16 mouse cellular contexts compared by ENCODE assay signal in the genomic region with DNA sequence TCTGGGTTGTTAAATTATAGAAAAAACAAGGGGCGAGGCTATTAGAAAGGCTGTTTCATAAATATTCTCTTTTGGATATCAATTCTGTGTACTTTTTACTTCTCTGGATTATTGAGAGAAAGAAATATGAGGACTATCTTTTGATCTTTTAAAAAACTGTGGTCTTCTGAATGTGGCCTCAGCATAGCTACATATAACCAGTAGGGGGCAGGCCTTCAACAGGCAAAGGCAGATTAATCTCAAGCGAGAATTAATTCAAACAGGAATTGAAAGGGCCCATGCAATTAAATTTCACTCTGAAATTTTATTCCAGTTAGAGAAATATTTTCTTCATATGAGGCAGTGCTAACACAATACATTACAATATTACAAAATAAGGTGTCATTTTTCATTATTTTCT.
DNase-seq lines count a peak whose midpoint lies in the region; ATAC-seq and TF ChIP-seq lines count a peak whose summit lies in the region.
"Had no signal": no experiment of that assay in that cellular context is flagged by ENCODE, and none has a peak within 500 bp of the region (broad histone marks: within the 10 kb centered on the region; RNA-seq: fewer than 3 reads in every experiment).

No protein-coding gene starts in this region.

- H3K9me3 ChIP-seq in hindbrain, postnatal 0 days (ENCODE audit: low read length) = no peaks in the 10 kb centered on the region
- H3K9me3 ChIP-seq in hindbrain, embryonic 14.5 days (ENCODE audit: control insufficient read depth, low read length) = no peaks in the 10 kb centered on the region
- H3K9me3 ChIP-seq in midbrain, embryonic 14.5 days (ENCODE audit: control insufficient read depth, low read length) = no peaks in the 10 kb centered on the region
- no peaks in the 10 kb centered on the region for H3K9me3 ChIP-seq in midbrain, embryonic 15.5 days
- H3K9me3 ChIP-seq: embryonic facial prominence, embryonic 13.5 days; heart, embryonic 15.5 days; hindbrain, embryonic 12.5 days had no signal

- CTCF ChIA-PET in Patski (lab: Charles Lee) = no interaction called here

- no peak overlapping the region for H3K4me2 ChIP-seq in hindbrain, postnatal 0 days (ENCODE audit: low read depth, low read length)
- no peak overlapping the region for H3K4me2 ChIP-seq in hindbrain, embryonic 14.5 days (replicated peaks)
- no peak overlapping the region for H3K4me2 ChIP-seq in midbrain, embryonic 14.5 days (ENCODE audit: low read length)
- H3K4me2 ChIP-seq in midbrain, embryonic 15.5 days = no peak overlapping the region
- H3K4me2 ChIP-seq: embryonic facial prominence, embryonic 13.5 days; heart, embryonic 15.5 days; hindbrain, embryonic 12.5 days; midbrain, embryonic 11.5 days had no signal

- no peak for DNase-seq in hindbrain, postnatal 0 days (ENCODE audit: low spot score)
- no peak for DNase-seq in hindbrain, embryonic 14.5 days (ENCODE audit: low spot score)
- peak; percentile 5 for DNase-seq in midbrain, embryonic 14.5 days
- no peak for DNase-seq in Patski (ENCODE audit: low read depth, low spot score)
- no peak for DNase-seq in kidney, adult 8-10 months
- DNase-seq: adrenal gland, postnatal 10 days; cerebellum, adult 9-11 months; lung, postnatal 14 days; thymus, postnatal 36 days had no signal

- H3K27me3 ChIP-seq in hindbrain, postnatal 0 days (ENCODE audit: insufficient read depth, low read length) = no peaks in the 10 kb centered on the region
- H3K27me3 ChIP-seq in hindbrain, embryonic 14.5 days (ENCODE audit: control insufficient read depth, insufficient read depth, low read length) = no peaks in the 10 kb centered on the region
- no peaks in the 10 kb centered on the region for H3K27me3 ChIP-seq in midbrain, embryonic 14.5 days (ENCODE audit: control insufficient read depth, insufficient read depth, low read length)
- H3K27me3 ChIP-seq in midbrain, embryonic 15.5 days (replicated peaks) = no peaks in the 10 kb centered on the region
- H3K27me3 ChIP-seq in Patski = no peaks in the 10 kb centered on the region
- H3K27me3 ChIP-seq: embryonic facial prominence, embryonic 13.5 days; heart, embryonic 15.5 days; hindbrain, embryonic 12.5 days had no signal

- H3K27ac ChIP-seq in hindbrain, postnatal 0 days = no peak overlapping the region
- no peak overlapping the region for H3K27ac ChIP-seq in hindbrain, embryonic 14.5 days
- no peak overlapping the region for H3K27ac ChIP-seq in midbrain, embryonic 14.5 days (replicated peaks; ENCODE audit: low read depth, low read length)
- H3K27ac ChIP-seq in midbrain, embryonic 15.5 days = no peak overlapping the region
- H3K27ac ChIP-seq: embryonic facial prominence, embryonic 13.5 days; heart, embryonic 15.5 days; hindbrain, embryonic 12.5 days had no signal

- POLR2A ChIA-PET in Patski (lab: Charles Lee) = no interaction called here

- H3K4me1 ChIP-seq in hindbrain, postnatal 0 days (ENCODE audit: insufficient read depth, low read length) = no peaks in the 10 kb centered on the region
- H3K4me1 ChIP-seq in hindbrain, embryonic 14.5 days (replicated peaks; ENCODE audit: control insufficient read depth, insufficient read depth, low read length) = no peaks in the 10 kb centered on the region
- no peaks in the 10 kb centered on the region for H3K4me1 ChIP-seq in midbrain, embryonic 14.5 days (ENCODE audit: control insufficient read depth, insufficient read depth, low read length)
- H3K4me1 ChIP-seq in midbrain, embryonic 15.5 days = no peaks in the 10 kb centered on the region
- H3K4me1 ChIP-seq: embryonic facial prominence, embryonic 13.5 days; heart, embryonic 15.5 days; hindbrain, embryonic 12.5 days had no signal

- ATAC-seq in hindbrain, postnatal 0 days = no peak
- ATAC-seq in hindbrain, embryonic 14.5 days (ENCODE audit: low FRiP score) = no peak
- ATAC-seq in midbrain, embryonic 14.5 days (ENCODE audit: low FRiP score, low TSS enrichment) = no peak
- no peak for ATAC-seq in midbrain, embryonic 15.5 days (replicated peaks)
- ATAC-seq in Patski = no peak
- peak; percentile 46; the same call in 1 of the 2 replicates for ATAC-seq in megakaryocyte progenitor cell, adult 5-6 weeks (replicated peaks; ENCODE audit: poor library complexity)
- no peak for ATAC-seq in inflammation-experienced regulatory T-cells, adult 6 months

- TF ChIP-seq CTCF in hindbrain, postnatal 0 days (IDR thresholded peaks at IDR 0.05; ENCODE audit: low read depth) = peak; percentile 24; the same call in 1 of the 2 replicates
- peak; percentile 16 for TF ChIP-seq CTCF in Patski (IDR thresholded peaks at IDR 0.05)

- in situ Hi-C loops in Patski (cut with MboI; ENCODE audit: low pct_unique_long_range_greater_than_20kb) = no loop called here

- H3K36me3 ChIP-seq in hindbrain, postnatal 0 days (ENCODE audit: insufficient read depth, low read length) = no peaks in the 10 kb centered on the region
- no peaks in the 10 kb centered on the region for H3K36me3 ChIP-seq in hindbrain, embryonic 14.5 days (replicated peaks; ENCODE audit: control insufficient read depth, insufficient read depth)
- H3K36me3 ChIP-seq in midbrain, embryonic 14.5 days (ENCODE audit: control insufficient read depth, insufficient read depth, low read length) = no peaks in the 10 kb centered on the region
- no peaks in the 10 kb centered on the region for H3K36me3 ChIP-seq in midbrain, embryonic 15.5 days (replicated peaks)
- H3K36me3 ChIP-seq: embryonic facial prominence, embryonic 13.5 days; heart, embryonic 15.5 days; hindbrain, embryonic 12.5 days had no signal

- H3K9ac ChIP-seq in hindbrain, postnatal 0 days (replicated peaks; ENCODE audit: low read length) = no peak overlapping the region
- no peak overlapping the region for H3K9ac ChIP-seq in hindbrain, embryonic 14.5 days
- no peak overlapping the region for H3K9ac ChIP-seq in midbrain, embryonic 14.5 days (replicated peaks; ENCODE audit: low read length)
- H3K9ac ChIP-seq in midbrain, embryonic 15.5 days = no peak overlapping the region
- H3K9ac ChIP-seq: embryonic facial prominence, embryonic 13.5 days; heart, embryonic 15.5 days; hindbrain, embryonic 12.5 days had no signal

- H3K4me3 ChIP-seq in hindbrain, postnatal 0 days (ENCODE audit: low read length) = no peak overlapping the region
- H3K4me3 ChIP-seq in hindbrain, embryonic 14.5 days (replicated peaks; ENCODE audit: low read length) = no peak overlapping the region
- H3K4me3 ChIP-seq in midbrain, embryonic 14.5 days (replicated peaks; ENCODE audit: low read depth, low read length) = no peak overlapping the region
- H3K4me3 ChIP-seq in midbrain, embryonic 15.5 days = no peak overlapping the region
- H3K4me3 ChIP-seq: embryonic facial prominence, embryonic 13.5 days; heart, embryonic 15.5 days; hindbrain, embryonic 12.5 days had no signal

- WGBS in hindbrain, postnatal 0 days = 59% methylated on average over 2 of the region's 2 CpGs
- 63% methylated on average over 2 of the region's 2 CpGs for WGBS in hindbrain, embryonic 14.5 days
- WGBS in midbrain, embryonic 14.5 days = 55% methylated on average over 2 of the region's 2 CpGs
- WGBS in midbrain, embryonic 15.5 days = 61% methylated on average over 2 of the region's 2 CpGs
